Mouse (Mus musculus): Measurements from ENCODE around the gene Vmn1r22. TPM values are rescaled to one million over a fixed set of nuclear protein-coding genes. Genes with fewer than 3 reads are reported as not detected.
A peak's percentile ranks its signal among the peaks of the same experiment; 100 is the strongest.
"Not testable (repeated sequence)": the region's sequence is repeated elsewhere in the genome, so short reads cannot be mapped to it uniquely, and the experiment has no call there.

The Vmn1r22 gene
- polyA plus RNA-seq (2015; fragmentation: Nextera tagmentation; extraction: Ambion mirVana) = not detected in 2 replicates

GRCm38 (mm10) chr6:57907928-57908327 lies at the start of gene Vmn1r22:
Gene Vmn1r22, minus strand, starts transcription at chr6:57908028.
- H3K9me3 ChIP-seq (replicated peaks; ENCODE audit: control insufficient read depth, low read length) = no peaks in the 10 kb centered on the region
- no peak within 1 kb of the TSS for H3K4me3 ChIP-seq (ENCODE audit: low read depth, low read length)
- WGBS (ENCODE audit: insufficient replicate concordance) = 62% methylated on average over 1 of the region's 1 CpGs
- no peak within 1 kb of the TSS for H3K9ac ChIP-seq (ENCODE audit: low read depth, low read length)
- no peaks in the 10 kb centered on the region for H3K27me3 ChIP-seq (ENCODE audit: control insufficient read depth, insufficient read depth, low read depth, low read length)
- no peak within 1 kb of the TSS for H3K4me2 ChIP-seq (ENCODE audit: low read depth, low read length)
- H3K36me3 ChIP-seq (ENCODE audit: control insufficient read depth, insufficient read depth) = no peaks in the 10 kb centered on the region
- no peaks in the 10 kb centered on the region for H3K4me1 ChIP-seq (ENCODE audit: control insufficient read depth, low read depth, low read length)
- H3K27ac ChIP-seq (ENCODE audit: low read length) = no peak within 1 kb of the TSS
- no peak for ATAC-seq (ENCODE audit: low read depth)

DNA sequence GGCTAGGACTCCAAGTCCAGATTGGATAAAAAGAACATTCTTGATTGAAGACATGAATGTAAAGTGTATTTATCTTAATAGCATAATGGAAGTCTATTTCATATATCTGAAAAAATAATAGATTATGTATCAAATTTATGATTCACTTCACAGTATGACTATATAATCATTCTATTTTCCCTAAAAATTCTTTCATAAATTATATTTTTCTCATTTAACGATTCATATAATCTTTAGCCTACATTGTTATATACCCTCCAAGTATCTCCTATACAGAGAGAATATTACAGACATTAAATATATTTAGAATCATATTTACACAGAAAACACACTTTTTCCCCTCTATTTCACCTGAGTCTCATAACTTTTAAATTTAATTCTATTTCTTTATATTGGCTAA lies 18.9 kb upstream of the Vmn1r22 start, which contains the start of gene Vmn1r23:
Vmn1r23 (minus strand) TSS at position 101 of the 400 bp plus-strand sequence.
- Histone ChIP-seq H3K36me3 (ENCODE audit: control insufficient read depth, insufficient read depth) (no peaks in the 10 kb centered on the region), H3K27me3 (ENCODE audit: control insufficient read depth, insufficient read depth, low read depth, low read length) (no peaks in the 10 kb centered on the region), H3K4me1 (ENCODE audit: control insufficient read depth, low read depth, low read length) (no peaks in the 10 kb centered on the region), H3K27ac (ENCODE audit: low read length) (no peak within 1 kb of the TSS), H3K9ac (ENCODE audit: low read depth, low read length) (no peak within 1 kb of the TSS), H3K9me3 (replicated peaks; ENCODE audit: control insufficient read depth, low read length) (no peaks in the 10 kb centered on the region), H3K4me3 (ENCODE audit: low read depth, low read length) (no peak within 1 kb of the TSS), H3K4me2 (ENCODE audit: low read depth, low read length) (no peak within 1 kb of the TSS)
- WGBS (ENCODE audit: insufficient replicate concordance) = 71% methylated on average over 1 of the region's 1 CpGs
- ATAC-seq (ENCODE audit: low read depth) = no peak

- Histone ChIP-seq H3K9me3 (replicated peaks; ENCODE audit: control insufficient read depth, low read length) (no peaks in the 10 kb centered on the region), H3K4me3 (ENCODE audit: low read depth, low read length) (no peak overlapping the region), H3K4me2 (ENCODE audit: low read depth, low read length) (no peak overlapping the region), H3K9ac (ENCODE audit: low read depth, low read length) (peak overlapping the region; percentile 10; the same call in 1 of the 2 replicates), H3K4me1 (ENCODE audit: control insufficient read depth, low read depth, low read length) (peaks cover 4% of the 10 kb centered on the region), H3K27me3 (ENCODE audit: control insufficient read depth, insufficient read depth, low read depth, low read length) (no peaks in the 10 kb centered on the region), H3K36me3 (ENCODE audit: control insufficient read depth, insufficient read depth) (no peaks in the 10 kb centered on the region), H3K27ac (ENCODE audit: low read length) (no peak overlapping the region; the same call in 1 of the 2 replicates)
- peak; percentile 79 for ATAC-seq (ENCODE audit: low read depth)
- WGBS (ENCODE audit: insufficient replicate concordance) = 39% methylated on average over 6 of the region's 6 CpGs
These were observed 48.5 kb downstream of the Vmn1r22 start for GRCm38 (mm10) chr6:57859043-57860042.

DNA sequence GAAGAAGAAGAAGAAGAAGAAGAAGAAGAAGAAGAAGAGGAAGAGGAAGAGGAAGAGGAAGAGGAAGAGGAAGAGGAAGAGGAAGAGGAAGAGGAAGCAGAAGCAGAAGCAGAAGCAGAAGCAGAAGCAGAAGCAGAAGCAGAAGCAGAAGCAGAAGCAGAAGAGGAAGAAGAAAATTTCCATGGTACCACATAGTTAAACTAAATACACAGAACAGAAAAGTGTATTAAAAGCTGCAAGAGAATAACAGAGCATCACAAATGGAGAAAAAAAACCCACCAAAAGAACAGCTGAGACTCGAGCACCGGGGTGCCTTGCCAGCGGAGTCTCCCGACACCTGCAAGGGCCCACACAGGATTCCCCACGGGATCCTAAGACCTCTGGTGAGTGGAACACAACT lies 56.7 kb downstream of the Vmn1r22 start:
- not testable (repeated sequence) for H3K36me3 ChIP-seq (ENCODE audit: control insufficient read depth, insufficient read depth); ATAC-seq (ENCODE audit: low read depth); H3K9me3 ChIP-seq (replicated peaks; ENCODE audit: control insufficient read depth, low read length); H3K4me2 ChIP-seq (ENCODE audit: low read depth, low read length); H3K4me3 ChIP-seq (ENCODE audit: low read depth, low read length); H3K4me1 ChIP-seq (ENCODE audit: control insufficient read depth, low read depth, low read length); H3K27me3 ChIP-seq (ENCODE audit: control insufficient read depth, insufficient read depth, low read depth, low read length); H3K9ac ChIP-seq (ENCODE audit: low read depth, low read length); H3K27ac ChIP-seq (ENCODE audit: low read length)
- WGBS (ENCODE audit: insufficient replicate concordance) = 74% methylated on average over 5 of the region's 5 CpGs

DNA sequence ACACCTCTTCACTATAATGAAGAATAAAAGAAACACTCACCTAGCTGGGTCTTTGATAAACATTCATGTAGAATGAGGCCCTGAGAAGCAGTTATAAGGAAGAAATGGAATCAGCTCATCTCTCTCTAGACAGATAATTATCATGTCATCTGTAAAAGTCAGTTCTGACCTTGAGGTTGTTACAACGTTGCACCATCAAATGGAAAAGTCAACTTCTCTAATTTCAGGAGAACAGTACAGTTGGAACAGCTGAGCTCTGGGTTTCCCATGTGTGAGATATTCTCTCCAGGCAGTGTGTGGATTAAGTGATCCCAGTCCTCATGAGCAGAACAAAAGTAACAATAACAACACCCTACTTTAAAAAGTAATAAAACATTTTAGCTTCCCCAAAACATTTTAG lies 57.5 kb downstream of the Vmn1r22 start, which contains the start of gene Vmn1r21:
Vmn1r21 (minus strand) TSS at position 58 of the 400 bp plus-strand sequence.
- 33% methylated on average over 1 of the region's 1 CpGs for WGBS (ENCODE audit: insufficient replicate concordance)
- H3K4me1 ChIP-seq (ENCODE audit: control insufficient read depth, low read depth, low read length) = no peaks in the 10 kb centered on the region
- H3K4me3 ChIP-seq (ENCODE audit: low read depth, low read length) = no peak within 1 kb of the TSS
- no peaks in the 10 kb centered on the region for H3K9me3 ChIP-seq (replicated peaks; ENCODE audit: control insufficient read depth, low read length)
- no peaks in the 10 kb centered on the region for H3K36me3 ChIP-seq (ENCODE audit: control insufficient read depth, insufficient read depth)
- no peak within 1 kb of the TSS for H3K9ac ChIP-seq (ENCODE audit: low read depth, low read length)
- H3K4me2 ChIP-seq (ENCODE audit: low read depth, low read length) = no peak within 1 kb of the TSS
- ATAC-seq (ENCODE audit: low read depth) = no peak
- no peak within 1 kb of the TSS for H3K27ac ChIP-seq (ENCODE audit: low read length)
- no peaks in the 10 kb centered on the region for H3K27me3 ChIP-seq (ENCODE audit: control insufficient read depth, insufficient read depth, low read depth, low read length)

Other genes with a start within 250 kb of the Vmn1r22 start
- 7.0 and 7.3 TPM in 2 replicates for gene Pyurf, start 215.9 kb downstream of the Vmn1r22 start, polyA plus RNA-seq (2015; fragmentation: Nextera tagmentation; extraction: Ambion mirVana)
- gene Lancl2, start 205.5 kb downstream of the Vmn1r22 start, polyA plus RNA-seq (2015; fragmentation: Nextera tagmentation; extraction: Ambion mirVana) = 11.7 and 12.6 TPM in 2 replicates
- 58.2 and 62.5 TPM in 2 replicates for gene Vopp1, start 82.9 kb downstream of the Vmn1r22 start, polyA plus RNA-seq (2015; fragmentation: Nextera tagmentation; extraction: Ambion mirVana)
- not detected in 2 replicates for gene Vmn1r21, start 57.7 kb downstream of the Vmn1r22 start, polyA plus RNA-seq (2015; fragmentation: Nextera tagmentation; extraction: Ambion mirVana)
- gene Vmn1r23, start 18.8 kb upstream of the Vmn1r22 start, polyA plus RNA-seq (2015; fragmentation: Nextera tagmentation; extraction: Ambion mirVana) = not detected in 2 replicates
- gene Vmn1r24, start 53.5 kb upstream of the Vmn1r22 start, polyA plus RNA-seq (2015; fragmentation: Nextera tagmentation; extraction: Ambion mirVana) = not detected in 2 replicates
- not detected in 2 replicates for gene Vmn1r25, start 72.8 kb upstream of the Vmn1r22 start, polyA plus RNA-seq (2015; fragmentation: Nextera tagmentation; extraction: Ambion mirVana)
- not detected in 2 replicates for gene Vmn1r26, start 107.1 kb upstream of the Vmn1r22 start, polyA plus RNA-seq (2015; fragmentation: Nextera tagmentation; extraction: Ambion mirVana)

Data from liver, embryonic 16.5 days (tissue).